ENCODE assay signal across 8 mouse cellular contexts in the genomic region with DNA sequence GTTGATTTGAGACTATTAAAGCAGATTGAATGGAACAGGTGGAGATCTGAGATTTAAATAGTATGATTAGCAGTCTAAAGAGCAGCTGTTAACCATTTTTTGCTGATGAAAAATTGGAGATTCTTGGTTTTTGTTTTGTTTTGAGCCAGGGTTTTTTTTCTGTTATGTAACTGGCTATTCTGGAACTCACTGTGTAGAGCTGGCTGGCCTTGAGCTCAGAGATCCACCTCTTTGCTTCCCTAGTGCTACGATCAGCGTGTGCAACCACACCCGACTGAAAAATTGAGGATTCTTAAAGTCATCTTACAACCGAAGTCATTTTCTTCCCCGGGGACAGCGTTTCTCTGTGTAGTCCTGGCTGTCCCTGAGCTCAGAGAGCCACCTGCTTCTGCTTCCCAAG. TPM values are rescaled to one million over a fixed set of nuclear protein-coding genes. Genes with fewer than 3 reads are reported as not detected.
A peak's percentile ranks its signal among the peaks of the same experiment; 100 is the strongest.
DNase-seq lines count a peak whose midpoint lies in the region; ATAC-seq and TF ChIP-seq lines count a peak whose summit lies in the region.

No protein-coding gene starts in this region.

- no peaks in the 10 kb centered on the region for H3K27me3 ChIP-seq in heart, embryonic 13.5 days (replicated peaks)
- no peaks in the 10 kb centered on the region for H3K27me3 ChIP-seq in ES-Bruce4 (ENCODE audit: control insufficient read depth, insufficient read depth, low read length, poor library complexity, severe bottlenecking)
- no peaks in the 10 kb centered on the region for H3K27me3 ChIP-seq in hindbrain, embryonic 10.5 days (ENCODE audit: insufficient read depth, poor library complexity, severe bottlenecking)
- H3K27me3 ChIP-seq in liver, embryonic 13.5 days = no peaks in the 10 kb centered on the region

- ATAC-seq in heart, embryonic 13.5 days (ENCODE audit: extremely low read depth, insufficient number of reproducible peaks, low FRiP score, low TSS enrichment) = no peak
- ATAC-seq in liver, embryonic 13.5 days (ENCODE audit: low read depth) = no peak
- no peak for ATAC-seq in frontal cortex, adult (ENCODE audit: low TSS enrichment)

- TF ChIP-seq POLR2A in ES-Bruce4 (IDR thresholded peaks at IDR 0.05; ENCODE audit: insufficient read depth, low read length) = no peak

- DNase-seq in heart, adult 18-20 months = no peak
- no peak for DNase-seq in hindbrain, embryonic 10.5 days (ENCODE audit: low spot score)
- no peak for DNase-seq in liver, embryonic 13.5 days
- no peak for DNase-seq in layer of hippocampus, adult 8-10 months (ENCODE audit: low spot score in 2 of 2)
- no peak for DNase-seq in gastrocnemius, postnatal 10 days

- H3K9ac ChIP-seq in heart, embryonic 13.5 days = peak overlapping the region; percentile 85
- peak overlapping the region; percentile 77 for H3K9ac ChIP-seq in ES-Bruce4 (ENCODE audit: low read depth, poor library complexity, severe bottlenecking)
- H3K9ac ChIP-seq in liver, embryonic 13.5 days = peak overlapping the region; percentile 85

- no peak overlapping the region for H3K27ac ChIP-seq in heart, embryonic 13.5 days (replicated peaks)
- no peak overlapping the region for H3K27ac ChIP-seq in ES-Bruce4 (ENCODE audit: insufficient read depth, low read length)
- H3K27ac ChIP-seq in hindbrain, embryonic 10.5 days = peak overlapping the region; percentile 93; the same call in 1 of the 2 replicates
- H3K27ac ChIP-seq in liver, embryonic 13.5 days = peak overlapping the region; percentile 89

- H3K36me3 ChIP-seq in heart, embryonic 13.5 days = peaks cover 18% of the 10 kb centered on the region
- H3K36me3 ChIP-seq in ES-Bruce4 (ENCODE audit: control insufficient read depth, insufficient read depth, low read length, poor library complexity, severe bottlenecking) = no peaks in the 10 kb centered on the region; the same call in 1 of the 2 replicates
- H3K36me3 ChIP-seq in hindbrain, embryonic 10.5 days = peaks cover 11% of the 10 kb centered on the region
- H3K36me3 ChIP-seq in liver, embryonic 13.5 days = peaks cover 35% of the 10 kb centered on the region

- no peak for TF ChIP-seq CTCF in ES-Bruce4 (IDR thresholded peaks at IDR 0.05; ENCODE audit: low read depth, low read length)

- TF ChIP-seq EP300 in ES-Bruce4 (IDR thresholded peaks at IDR 0.05; ENCODE audit: insufficient read depth, low read depth, low read length) = no peak

- WGBS in heart, embryonic 13.5 days = 57% methylated on average over 6 of the region's 6 CpGs
- 79% methylated on average over 6 of the region's 6 CpGs for WGBS in hindbrain, embryonic 10.5 days
- 18% methylated on average over 6 of the region's 6 CpGs for WGBS in liver, embryonic 13.5 days (ENCODE audit: insufficient replicate concordance)

- peak overlapping the region; percentile 95 for H3K4me2 ChIP-seq in heart, embryonic 13.5 days
- H3K4me2 ChIP-seq in liver, embryonic 13.5 days = peak overlapping the region; percentile 93

- H3K9me3 ChIP-seq in heart, embryonic 13.5 days = no peaks in the 10 kb centered on the region
- no peaks in the 10 kb centered on the region for H3K9me3 ChIP-seq in ES-Bruce4 (replicated peaks; ENCODE audit: control insufficient read depth, insufficient read depth, low read length, poor library complexity, severe bottlenecking)
- H3K9me3 ChIP-seq in hindbrain, embryonic 10.5 days = no peaks in the 10 kb centered on the region
- H3K9me3 ChIP-seq in liver, embryonic 13.5 days (replicated peaks) = no peaks in the 10 kb centered on the region

- peak overlapping the region; percentile 75 for H3K4me3 ChIP-seq in heart, embryonic 13.5 days
- peak overlapping the region; percentile 60 for H3K4me3 ChIP-seq in ES-Bruce4 (ENCODE audit: low read depth, low read length)
- peak overlapping the region; percentile 65 for H3K4me3 ChIP-seq in hindbrain, embryonic 10.5 days
- peak overlapping the region; percentile 77 for H3K4me3 ChIP-seq in liver, embryonic 13.5 days (replicated peaks)

- H3K4me1 ChIP-seq in heart, embryonic 13.5 days = peaks cover 54% of the 10 kb centered on the region
- H3K4me1 ChIP-seq in ES-Bruce4 (ENCODE audit: control insufficient read depth, insufficient read depth, low read length) = peaks cover 3% of the 10 kb centered on the region
- H3K4me1 ChIP-seq in hindbrain, embryonic 10.5 days (replicated peaks) = peaks cover 41% of the 10 kb centered on the region
- H3K4me1 ChIP-seq in liver, embryonic 13.5 days (replicated peaks) = peaks cover 87% of the 10 kb centered on the region

RNA-seq across cellular contexts. Expression of gene Aunip, which starts 0.9 kb away (rescaled TPM):
- 8.5 and 11.2 TPM in 2 replicates for polyA plus RNA-seq in heart, embryonic 13.5 days (2015; fragmentation: Nextera tagmentation; extraction: Ambion mirVana)
- under 1 TPM in 1 of 2 experiments, not detected in 1; 0.36 TPM for total RNA-seq in heart, adult 18-20 months (2021)
- 32.4 and 38.3 TPM in 2 replicates for polyA plus RNA-seq in ES-Bruce4 (2011; ENCODE audit: insufficient read depth, insufficient read length, low read depth, missing spikeins)
- 19.3 and 25.9 TPM in 2 replicates for polyA plus RNA-seq in hindbrain, embryonic 10.5 days (2016; fragmentation: Nextera tagmentation; extraction: Ambion mirVana)
- polyA plus RNA-seq in liver, embryonic 13.5 days (2015; fragmentation: Nextera tagmentation; extraction: Ambion mirVana) = 25.4 and 30.6 TPM in 2 replicates
- total RNA-seq in layer of hippocampus, adult 8-10 months (2022) = under 1 TPM in 3 of 4 experiments, not detected in 1; 0.25 to 0.85 (median 0.33) TPM
- 1 to 10 TPM in 1 of 2 experiments, under 1 TPM in 1; 0.99 to 1.2 TPM for total RNA-seq in gastrocnemius, postnatal 10 days (2021)

RNA-seq across cellular contexts. Expression of gene Paqr7, which starts 15.2 kb away (rescaled TPM):
- 10.0 and 10.9 TPM in 2 replicates for polyA plus RNA-seq in heart, embryonic 13.5 days (2015; fragmentation: Nextera tagmentation; extraction: Ambion mirVana)
- 10 to 100 TPM; 15.5 to 15.7 TPM for total RNA-seq in heart, adult 18-20 months (2021)
- polyA plus RNA-seq in ES-Bruce4 (2011; ENCODE audit: insufficient read depth, insufficient read length, low read depth, missing spikeins) = 1.5 and 3.4 TPM in 2 replicates
- 3.1 and 4.3 TPM in 2 replicates for polyA plus RNA-seq in hindbrain, embryonic 10.5 days (2016; fragmentation: Nextera tagmentation; extraction: Ambion mirVana)
- polyA plus RNA-seq in liver, embryonic 13.5 days (2015; fragmentation: Nextera tagmentation; extraction: Ambion mirVana) = 6.5 and 7.4 TPM in 2 replicates
- 10 to 100 TPM; 55.4 to 75.1 (median 63.4) TPM for total RNA-seq in layer of hippocampus, adult 8-10 months (2022)
- total RNA-seq in gastrocnemius, postnatal 10 days (2021) = 1 to 10 TPM; 6.5 to 6.8 TPM

RNA-seq across cellular contexts. Expression of gene Mtfr1l, which starts 23.5 kb away (rescaled TPM):
- polyA plus RNA-seq in heart, embryonic 13.5 days (2015; fragmentation: Nextera tagmentation; extraction: Ambion mirVana) = 142 and 144 TPM in 2 replicates
- 100 to 1,000 TPM; 184 to 217 TPM for total RNA-seq in heart, adult 18-20 months (2021)
- 50.5 and 51.9 TPM in 2 replicates for polyA plus RNA-seq in ES-Bruce4 (2011; ENCODE audit: insufficient read depth, insufficient read length, low read depth, missing spikeins)
- polyA plus RNA-seq in hindbrain, embryonic 10.5 days (2016; fragmentation: Nextera tagmentation; extraction: Ambion mirVana) = 115 and 125 TPM in 2 replicates
- polyA plus RNA-seq in liver, embryonic 13.5 days (2015; fragmentation: Nextera tagmentation; extraction: Ambion mirVana) = 53.7 and 59.2 TPM in 2 replicates
- total RNA-seq in layer of hippocampus, adult 8-10 months (2022) = 10 to 100 TPM; 65.9 to 74.2 (median 67.9) TPM
- total RNA-seq in gastrocnemius, postnatal 10 days (2021) = 100 to 1,000 TPM; 113 to 129 TPM

RNA-seq across cellular contexts. Expression of gene Selenon, which starts 40.2 kb away (rescaled TPM):
- 7.5 and 8.0 TPM in 2 replicates for polyA plus RNA-seq in heart, embryonic 13.5 days (2015; fragmentation: Nextera tagmentation; extraction: Ambion mirVana)
- 10 to 100 TPM; 16.8 to 17.0 TPM for total RNA-seq in heart, adult 18-20 months (2021)
- 21.6 and 23.0 TPM in 2 replicates for polyA plus RNA-seq in ES-Bruce4 (2011; ENCODE audit: insufficient read depth, insufficient read length, low read depth, missing spikeins)
- 8.6 and 10.3 TPM in 2 replicates for polyA plus RNA-seq in hindbrain, embryonic 10.5 days (2016; fragmentation: Nextera tagmentation; extraction: Ambion mirVana)
- 1.8 and 2.3 TPM in 2 replicates for polyA plus RNA-seq in liver, embryonic 13.5 days (2015; fragmentation: Nextera tagmentation; extraction: Ambion mirVana)
- 10 to 100 TPM; 18.4 to 22.8 (median 21.2) TPM for total RNA-seq in layer of hippocampus, adult 8-10 months (2022)
- 10 to 100 TPM; 22.3 to 28.7 TPM for total RNA-seq in gastrocnemius, postnatal 10 days (2021)

RNA-seq across cellular contexts. Expression of gene Stmn1, which starts 43.6 kb away (rescaled TPM):
- 988 and 1,051 TPM in 2 replicates for polyA plus RNA-seq in heart, embryonic 13.5 days (2015; fragmentation: Nextera tagmentation; extraction: Ambion mirVana)
- 10 to 100 TPM; 21.3 to 24.5 TPM for total RNA-seq in heart, adult 18-20 months (2021)
- polyA plus RNA-seq in ES-Bruce4 (2011; ENCODE audit: insufficient read depth, insufficient read length, low read depth, missing spikeins) = 266 and 270 TPM in 2 replicates
- 2,849 and 3,914 TPM in 2 replicates for polyA plus RNA-seq in hindbrain, embryonic 10.5 days (2016; fragmentation: Nextera tagmentation; extraction: Ambion mirVana)
- polyA plus RNA-seq in liver, embryonic 13.5 days (2015; fragmentation: Nextera tagmentation; extraction: Ambion mirVana) = 514 and 581 TPM in 2 replicates
- total RNA-seq in layer of hippocampus, adult 8-10 months (2022) = 100 to 1,000 TPM; 367 to 422 (median 391) TPM
- total RNA-seq in gastrocnemius, postnatal 10 days (2021) = 10 to 100 TPM; 71.2 to 74.5 TPM

Comparison
In these comparisons a context has a peak if more than half of its experiments do, and no peak if none do; other contexts are left out.
1. H3K27ac ChIP-seq: peak in hindbrain, embryonic 10.5 days (single experiment) and liver, embryonic 13.5 days (single experiment); none in heart, embryonic 13.5 days (single experiment) and ES-Bruce4 (single experiment).
2. Peak in every context shown above with its lines, with median percentiles within 50 percentile points of each other: H3K4me3 ChIP-seq and H3K9ac ChIP-seq.